Mouse (Mus musculus) lung, embryonic 14.5 days (tissue): ENCODE measurements around the gene Jag1. TPM values are rescaled to one million over a fixed set of nuclear protein-coding genes. Genes with fewer than 3 reads are reported as not detected.

Source experiments
- ATAC-seq: fragments of 200-750 bp; cut with Nextera tagmentation; 2 replicates; pipeline ENCODE4 v1.8.0; 2017; ENCODE audit warnings: mild to moderate bottlenecking, moderate TSS enrichment, moderate library complexity; ENCODE audit not compliant: insufficient read depth
- DNase-seq: peaks from one replicate; pipeline ENCODE4 v3.0.0-alpha.2; 2015
- H3K27ac ChIP-seq: fragments of 300-500 bp; sonication (generic); 2 replicates; pipeline ENCODE4 v1.5.1; 2014; ENCODE audit warnings: low read depth, mild to moderate bottlenecking, moderate library complexity
- H3K27me3 ChIP-seq: fragments of 300-500 bp; sonication (generic); 2 replicates; pipeline ENCODE4 v1.6.1; 2014; ENCODE audit warnings: low read length, control low read depth; ENCODE audit not compliant: insufficient read depth
- H3K36me3 ChIP-seq: fragments of 300-500 bp; sonication (generic); 2 replicates; pipeline ENCODE4 v1.6.1; 2014; ENCODE audit warnings: control low read depth; ENCODE audit not compliant: insufficient read depth
- H3K4me1 ChIP-seq: fragments of 300-500 bp; sonication (generic); 2 replicates; pipeline ENCODE4 v1.6.1; 2014; ENCODE audit warnings: antibody characterized with exemption, control low read depth; ENCODE audit not compliant: insufficient read depth
- H3K4me2 ChIP-seq: fragments of 300-500 bp; sonication (generic); 2 replicates; pipeline ENCODE4 v1.6.1; 2014; ENCODE audit warnings: mild to moderate bottlenecking
- H3K4me3 ChIP-seq: fragments of 300-500 bp; sonication (generic); 2 replicates; pipeline ENCODE4 v1.5.1; 2014; ENCODE audit warnings: low read depth, low read length
- H3K9ac ChIP-seq: fragments of 300-500 bp; sonication (generic); 2 replicates; pipeline ENCODE4 v1.6.1; 2014
- H3K9me3 ChIP-seq: fragments of 300-500 bp; sonication (generic); 2 replicates; pipeline ENCODE4 v1.6.1; 2016; ENCODE audit warnings: low read depth, low read length, control low read depth
- CTCF ChIP-seq: IDR thresholded peaks from 2 replicates; pipeline ENCODE4 v1.5.1; 2016; ENCODE audit warnings: antibody characterized with exemption, low read depth
- WGBS: fragments of 180-500 bp; shearing (Covaris S2); extraction: QIAGEN DNeasy Blood & Tissue Kit; methylation state at CpG from one replicate; pipeline ENCODE4 v1.1.7; 2014; 5-methylcytosine and 5-hydroxymethylcytosine counted together
- polyA plus RNA-seq: library from polyadenylated mRNA; unstranded; fragments of >200 nt; fragmentation: Nextera tagmentation; extraction: Ambion mirVana; gene quantifications from 2 replicates; pipeline ENCODE4 v1.2.1, GENCODE M21; 2014

The Jag1 gene
- polyA plus RNA-seq, 1 experiment from 2014 or later: 15.3 TPM

DNA sequence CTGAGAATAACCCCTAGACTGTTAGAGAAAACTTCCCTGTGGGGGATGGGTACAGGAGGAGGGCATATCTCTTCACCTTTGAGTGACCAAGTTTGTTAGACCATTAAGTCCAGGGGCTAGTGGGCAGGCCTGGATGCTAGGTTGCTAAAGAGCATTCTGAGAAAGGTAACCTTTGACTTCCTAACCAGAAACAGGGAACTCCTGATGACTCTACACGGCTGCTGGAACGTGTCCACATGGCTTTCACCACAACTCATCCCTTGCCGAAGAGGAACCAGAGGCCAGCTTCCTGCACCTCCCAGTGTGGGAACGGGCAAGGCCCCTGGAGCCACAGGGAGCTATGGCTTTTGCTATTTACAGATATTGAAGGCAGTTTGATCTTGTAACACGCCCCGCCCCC lies 36.0 kb downstream of the Jag1 start:
- H3K27me3 ChIP-seq: no peaks in the 10 kb centered on the region
- no peaks in the 10 kb centered on the region for H3K9me3 ChIP-seq
- H3K9ac ChIP-seq: no peak overlapping the region
- H3K4me1 ChIP-seq: peaks cover 12% of the 10 kb centered on the region; the same call in 1 of the 2 replicates
- 0 out of 2 replicates have a peak, but pooled peaks have one; percentile 12 for ATAC-seq
- no peak for TF ChIP-seq CTCF
- H3K27ac ChIP-seq: no peak overlapping the region
- WGBS: 69% methylated on average over 6 of the region's 6 CpGs
- no peak for DNase-seq
- H3K36me3 ChIP-seq: peaks cover 28% of the 10 kb centered on the region
- H3K4me3 ChIP-seq: no peak overlapping the region
- H3K4me2 ChIP-seq: no peak overlapping the region

DNA sequence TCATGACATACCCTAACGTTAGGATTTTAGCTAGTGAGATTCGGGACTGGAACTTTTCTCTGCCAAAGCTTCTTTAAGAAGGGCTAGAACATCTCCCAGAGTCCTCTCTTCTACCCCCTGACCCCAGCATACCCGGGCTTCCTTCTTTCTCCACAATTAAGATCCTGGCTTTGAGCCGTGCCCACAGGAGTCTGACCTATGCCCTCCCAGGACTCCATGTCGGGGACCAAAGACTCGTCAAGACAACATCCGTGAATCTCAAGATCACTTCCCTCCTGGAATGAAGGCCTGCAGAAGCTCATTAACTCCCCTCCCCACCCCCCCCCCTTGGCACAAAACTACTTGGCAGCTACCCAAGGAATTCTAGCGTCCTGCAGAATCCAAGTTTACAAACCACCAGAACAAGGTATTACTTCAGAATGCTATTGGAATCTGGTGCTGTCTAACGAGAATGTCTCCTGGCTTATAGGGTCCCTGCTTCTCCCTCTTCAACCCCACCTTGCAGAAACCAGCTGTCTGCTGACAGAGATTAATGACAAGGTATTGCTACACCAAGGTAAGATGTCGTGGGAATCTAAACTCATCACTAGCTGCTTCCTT lies 36.6 kb downstream of the Jag1 start:
- no peak for TF ChIP-seq CTCF
- no peak overlapping the region for H3K27ac ChIP-seq
- H3K27me3 ChIP-seq: no peaks in the 10 kb centered on the region
- no peak overlapping the region for H3K4me3 ChIP-seq
- DNase-seq (peak; percentile 56), ATAC-seq (peak; percentile 42)
- no peaks in the 10 kb centered on the region for H3K9me3 ChIP-seq
- H3K36me3 ChIP-seq: peaks cover 23% of the 10 kb centered on the region
- no peak overlapping the region for H3K9ac ChIP-seq
- H3K4me2 ChIP-seq: no peak overlapping the region; the same call in 1 of the 2 replicates
- H3K4me1 ChIP-seq: peaks cover 12% of the 10 kb centered on the region; the same call in 1 of the 2 replicates
- WGBS: 18% methylated on average over 10 of the region's 10 CpGs

DNA sequence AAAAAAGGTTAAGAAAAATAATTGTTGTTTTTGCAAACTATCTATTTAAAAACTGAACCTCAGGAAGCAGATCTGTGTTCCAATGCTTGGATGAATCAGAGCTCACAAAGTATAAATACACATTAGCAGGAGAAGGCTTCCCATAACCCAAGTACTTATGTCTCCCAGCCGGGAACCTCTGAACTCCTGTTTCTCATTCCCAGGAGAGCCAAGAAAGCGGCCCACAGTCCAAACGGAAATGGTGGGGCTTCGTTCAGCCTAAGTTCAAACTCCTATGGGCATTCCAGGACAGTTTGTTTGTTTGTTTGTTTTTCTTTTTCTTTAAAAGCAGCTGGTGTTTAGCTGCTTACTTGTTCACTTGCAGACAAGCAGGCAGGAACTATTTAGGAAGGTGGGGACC lies 37.7 kb downstream of the Jag1 start:
- peaks cover 17% of the 10 kb centered on the region for H3K36me3 ChIP-seq
- TF ChIP-seq CTCF: no peak
- no peak overlapping the region for H3K4me3 ChIP-seq
- no peak for DNase-seq
- H3K27me3 ChIP-seq: no peaks in the 10 kb centered on the region
- no peak overlapping the region for H3K9ac ChIP-seq
- 72% methylated on average over 4 of the region's 4 CpGs for WGBS
- no peaks in the 10 kb centered on the region for H3K9me3 ChIP-seq
- H3K4me2 ChIP-seq: no peak overlapping the region
- H3K4me1 ChIP-seq: peaks cover 12% of the 10 kb centered on the region; the same call in 1 of the 2 replicates
- no peak overlapping the region for H3K27ac ChIP-seq
- ATAC-seq: no peak

DNA sequence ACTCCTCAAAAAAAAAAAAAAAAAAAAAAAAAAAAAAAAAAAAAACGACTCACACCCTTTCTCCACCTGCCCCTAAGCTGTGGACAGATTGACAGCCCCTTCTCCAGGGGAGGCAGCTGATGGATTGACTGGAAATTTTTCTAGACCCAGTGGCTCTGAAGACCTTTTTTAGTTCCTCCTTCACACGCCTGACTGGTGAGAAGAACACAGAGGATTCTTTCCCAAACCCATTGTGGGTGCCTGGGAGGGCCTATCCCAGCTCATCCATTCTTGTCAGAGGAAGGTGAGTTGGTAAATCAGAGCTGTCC lies 42.2 kb downstream of the Jag1 start:
- no peaks in the 10 kb centered on the region for H3K27me3 ChIP-seq
- H3K4me1 ChIP-seq: no peaks in the 10 kb centered on the region
- 25% methylated on average over 2 of the region's 2 CpGs for WGBS
- no peak for TF ChIP-seq CTCF
- no peak overlapping the region for H3K27ac ChIP-seq
- ATAC-seq (no peak), DNase-seq (no peak)
- H3K4me2 ChIP-seq: no peak overlapping the region
- no peaks in the 10 kb centered on the region for H3K9me3 ChIP-seq
- H3K36me3 ChIP-seq: no peaks in the 10 kb centered on the region
- no peak overlapping the region for H3K9ac ChIP-seq
- H3K4me3 ChIP-seq: no peak overlapping the region

DNA sequence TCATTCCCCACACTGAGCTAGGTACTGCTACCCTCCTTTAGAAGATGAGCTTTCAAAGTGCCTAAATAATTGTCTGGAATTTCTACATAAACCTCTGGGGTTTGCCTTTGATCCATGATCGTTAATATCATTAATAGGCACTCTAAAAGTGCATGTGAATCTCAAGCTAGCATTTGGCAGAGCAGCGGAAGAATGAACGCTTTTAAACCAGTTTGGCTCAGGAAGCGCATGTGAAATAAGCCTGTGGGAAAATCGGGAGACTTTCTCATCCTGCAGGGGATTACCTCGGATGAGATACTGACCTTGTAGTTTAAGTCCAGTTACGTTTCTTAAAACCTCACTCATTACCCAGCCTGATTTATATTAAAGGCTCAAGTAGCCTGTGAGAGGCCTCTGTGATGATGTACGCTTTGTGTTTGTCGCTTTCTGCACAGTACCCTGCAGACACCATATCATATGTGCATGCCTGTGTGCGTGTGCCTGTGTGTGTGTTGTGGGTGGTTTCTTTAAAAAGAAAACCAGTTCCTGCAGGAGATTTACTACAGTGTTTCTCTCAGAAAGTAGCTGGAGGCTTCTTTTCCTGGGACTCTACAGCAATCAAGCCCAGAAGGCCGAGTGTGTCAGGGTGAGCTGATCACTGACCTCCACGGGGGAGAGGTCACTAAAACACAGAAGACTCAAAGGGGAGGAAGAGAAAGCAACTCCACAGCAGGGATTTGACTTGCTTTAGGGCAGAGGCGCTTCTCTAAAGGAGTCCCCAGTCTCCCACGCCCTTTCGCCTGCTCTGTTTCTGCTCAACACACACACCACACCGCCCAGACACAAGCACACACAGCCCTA lies 42.8 kb downstream of the Jag1 start:
- no peak overlapping the region for H3K4me2 ChIP-seq
- H3K4me1 ChIP-seq: no peaks in the 10 kb centered on the region
- no peaks in the 10 kb centered on the region for H3K27me3 ChIP-seq
- DNase-seq (no peak), ATAC-seq (no peak)
- H3K9me3 ChIP-seq: no peaks in the 10 kb centered on the region
- H3K36me3 ChIP-seq: 0 out of 2 replicates have a peak, but pooled peaks cover 1% of the 10 kb centered on the region
- H3K4me3 ChIP-seq: no peak overlapping the region
- TF ChIP-seq CTCF: no peak
- 55% methylated on average over 16 of the region's 16 CpGs for WGBS
- no peak overlapping the region for H3K9ac ChIP-seq
- H3K27ac ChIP-seq: no peak overlapping the region

DNA sequence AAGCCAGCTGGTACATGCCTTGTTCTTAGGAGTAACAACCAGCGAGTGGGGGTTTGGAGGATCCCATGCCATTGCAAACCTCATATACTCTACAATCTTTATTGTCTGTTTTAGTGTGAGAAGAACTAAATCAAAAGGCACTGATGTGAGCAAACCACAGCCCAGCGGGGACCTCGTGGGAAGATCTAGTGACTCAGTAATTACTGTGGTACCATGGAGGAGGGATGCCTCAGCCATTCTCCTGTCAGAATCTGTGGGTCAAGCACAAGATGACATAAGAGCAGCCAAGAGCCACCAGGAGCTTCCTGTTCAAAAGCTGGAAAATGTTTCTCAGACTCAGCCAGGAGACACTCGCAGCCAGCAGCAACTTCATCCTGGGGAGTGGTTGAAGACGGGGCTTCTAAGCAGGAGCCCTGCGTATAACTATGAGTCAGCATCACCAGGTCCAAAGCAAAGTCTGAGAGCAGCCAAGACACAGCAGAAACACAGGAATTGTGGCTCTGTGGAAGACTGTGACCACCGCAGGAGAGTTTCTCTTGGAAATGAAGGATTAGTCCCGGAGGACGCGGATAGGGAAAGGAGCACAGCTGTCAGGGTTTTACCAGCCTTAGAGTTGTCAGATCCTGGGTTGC lies 48.8 kb downstream of the Jag1 start:
- no peaks in the 10 kb centered on the region for H3K9me3 ChIP-seq
- no peak for DNase-seq
- no peak for TF ChIP-seq CTCF
- no peak overlapping the region for H3K4me2 ChIP-seq
- ATAC-seq: no peak
- H3K4me1 ChIP-seq: peaks cover 4% of the 10 kb centered on the region; the same call in 1 of the 2 replicates
- H3K36me3 ChIP-seq: 0 out of 2 replicates have a peak, but pooled peaks cover 4% of the 10 kb centered on the region
- WGBS: 82% methylated on average over 10 of the region's 10 CpGs
- no peak overlapping the region for H3K4me3 ChIP-seq
- no peaks in the 10 kb centered on the region for H3K27me3 ChIP-seq
- no peak overlapping the region for H3K9ac ChIP-seq
- H3K27ac ChIP-seq: no peak overlapping the region; the same call in 1 of the 2 replicates

DNA sequence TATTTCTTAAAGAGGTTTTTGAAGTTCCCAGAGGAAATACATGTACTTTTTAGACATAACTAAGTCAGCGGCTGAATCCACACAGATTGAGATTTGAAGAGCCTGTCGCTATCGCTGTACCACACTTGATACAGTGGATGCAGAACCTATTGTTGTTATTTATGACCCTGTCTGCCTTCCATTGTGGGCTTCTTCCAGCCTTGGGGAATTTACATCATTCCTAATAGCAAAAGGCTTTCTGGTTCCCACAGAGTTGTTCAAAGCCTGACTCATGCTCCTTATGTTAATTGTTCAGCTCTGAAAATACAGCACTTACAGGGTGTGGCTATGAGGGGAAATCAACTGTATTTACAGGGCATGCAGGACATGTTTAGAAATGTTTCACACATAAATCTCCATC lies 51.9 kb downstream of the Jag1 start:
- no peak overlapping the region for H3K4me3 ChIP-seq
- no peak for DNase-seq
- no peak overlapping the region for H3K27ac ChIP-seq
- TF ChIP-seq CTCF: no peak
- no peaks in the 10 kb centered on the region for H3K27me3 ChIP-seq
- ATAC-seq: no peak
- H3K4me1 ChIP-seq: peaks cover 4% of the 10 kb centered on the region; the same call in 1 of the 2 replicates
- H3K36me3 ChIP-seq: 0 out of 2 replicates have a peak, but pooled peaks cover 4% of the 10 kb centered on the region
- 85% methylated on average over 3 of the region's 3 CpGs for WGBS
- H3K9me3 ChIP-seq: no peaks in the 10 kb centered on the region
- H3K9ac ChIP-seq: no peak overlapping the region
- H3K4me2 ChIP-seq: no peak overlapping the region
